ENCODE assay signal across 37 mouse cellular contexts in genomic region chr14:52332171-52332570, GRCm38 (mm10). TPM values are rescaled to one million over a fixed set of nuclear protein-coding genes. Genes with fewer than 3 reads are reported as not detected.
DNase-seq lines count a peak whose midpoint lies in the region; ATAC-seq and TF ChIP-seq lines count a peak whose summit lies in the region.
"Had no signal": no experiment of that assay in that cellular context is flagged by ENCODE, and none has a peak within 500 bp of the region (broad histone marks: within the 10 kb centered on the region; RNA-seq: fewer than 3 reads in every experiment).

No protein-coding gene starts in this region.

- no peak overlapping the region for H3K4me2 ChIP-seq in forebrain, embryonic 13.5 days
- H3K4me2 ChIP-seq in forebrain, postnatal 0 days (ENCODE audit: low read depth), result no peak overlapping the region
- no peak overlapping the region for H3K4me2 ChIP-seq in midbrain, embryonic 11.5 days
- no peak overlapping the region for H3K4me2 ChIP-seq in midbrain, embryonic 16.5 days (ENCODE audit: low read length)
- H3K4me2 ChIP-seq in hindbrain, postnatal 0 days (ENCODE audit: low read depth, low read length), result no peak overlapping the region
- H3K4me2 ChIP-seq: heart, embryonic 11.5 days; limb, embryonic 15.5 days; liver, embryonic 13.5 days had no signal

- H3K36me3 ChIP-seq in forebrain, embryonic 13.5 days (ENCODE audit: poor library complexity, severe bottlenecking), result no peaks in the 10 kb centered on the region
- no peaks in the 10 kb centered on the region for H3K36me3 ChIP-seq in forebrain, postnatal 0 days (ENCODE audit: insufficient read depth)
- no peaks in the 10 kb centered on the region for H3K36me3 ChIP-seq in midbrain, embryonic 11.5 days (ENCODE audit: control insufficient read depth, insufficient read depth, low read length)
- H3K36me3 ChIP-seq in midbrain, embryonic 16.5 days (ENCODE audit: control insufficient read depth, insufficient read depth, low read length), result no peaks in the 10 kb centered on the region
- no peaks in the 10 kb centered on the region for H3K36me3 ChIP-seq in hindbrain, postnatal 0 days (ENCODE audit: insufficient read depth, low read length)
- H3K36me3 ChIP-seq: limb, embryonic 10.5 days; limb, embryonic 15.5 days; liver, embryonic 13.5 days had no signal

- no peak overlapping the region for H3K9ac ChIP-seq in forebrain, embryonic 13.5 days
- H3K9ac ChIP-seq in forebrain, postnatal 0 days, result no peak overlapping the region
- H3K9ac ChIP-seq in midbrain, embryonic 11.5 days (ENCODE audit: low read length), result no peak overlapping the region
- no peak overlapping the region for H3K9ac ChIP-seq in midbrain, embryonic 16.5 days (ENCODE audit: low read depth, low read length)
- H3K9ac ChIP-seq in hindbrain, postnatal 0 days (replicated peaks; ENCODE audit: low read length), result no peak overlapping the region
- H3K9ac ChIP-seq: limb, embryonic 15.5 days; liver, embryonic 13.5 days had no signal

- H3K9me3 ChIP-seq in forebrain, embryonic 13.5 days (replicated peaks), result no peaks in the 10 kb centered on the region
- H3K9me3 ChIP-seq in forebrain, postnatal 0 days (ENCODE audit: low read length), result no peaks in the 10 kb centered on the region
- H3K9me3 ChIP-seq in midbrain, embryonic 11.5 days (ENCODE audit: control insufficient read depth, low read length), result no peaks in the 10 kb centered on the region
- no peaks in the 10 kb centered on the region for H3K9me3 ChIP-seq in midbrain, embryonic 16.5 days (replicated peaks; ENCODE audit: control insufficient read depth, low read length, poor library complexity, severe bottlenecking)
- H3K9me3 ChIP-seq in hindbrain, postnatal 0 days (ENCODE audit: low read length), result no peaks in the 10 kb centered on the region
- H3K9me3 ChIP-seq: limb, embryonic 10.5 days; limb, embryonic 15.5 days; liver, embryonic 13.5 days had no signal

- no peak for DNase-seq in forebrain, postnatal 0 days
- peak; percentile 87 for DNase-seq in midbrain, embryonic 11.5 days (ENCODE audit: low spot score, missing footprints)
- peak; percentile 84 for DNase-seq in R1 (ENCODE audit: low read depth, low spot score)
- no peak for DNase-seq in hindbrain, postnatal 0 days (ENCODE audit: low spot score)
- no peak for DNase-seq in ovary, adult 18-20 months (ENCODE audit: low spot score)
- DNase-seq: adrenal gland, adult 8-10 months; cerebellum, adult 2 months; cerebellum, postnatal 14 days; gastrocnemius, adult 2 months; gastrocnemius, postnatal 36 days; heart, adult 18-20 months; heart, postnatal 36 days; kidney, adult 11 months; kidney, postnatal 14 days; layer of hippocampus, adult 9-11 months; liver, embryonic 13.5 days; lung, adult 18-20 months; right cerebral cortex, postnatal 4 days; thymus, adult 18-20 months; thymus, postnatal 25 days had no signal

- peaks cover 39% of the 10 kb centered on the region for H3K4me1 ChIP-seq in forebrain, embryonic 13.5 days
- no peaks in the 10 kb centered on the region; the same call in 1 of the 2 replicates for H3K4me1 ChIP-seq in forebrain, postnatal 0 days (ENCODE audit: insufficient read depth)
- H3K4me1 ChIP-seq in midbrain, embryonic 11.5 days (ENCODE audit: control insufficient read depth, insufficient read depth, low read length), result peaks cover 27% of the 10 kb centered on the region
- H3K4me1 ChIP-seq in midbrain, embryonic 16.5 days (ENCODE audit: control insufficient read depth, insufficient read depth, low read length), result peaks cover 8% of the 10 kb centered on the region
- H3K4me1 ChIP-seq in hindbrain, postnatal 0 days (ENCODE audit: insufficient read depth, low read length), result no peaks in the 10 kb centered on the region
- H3K4me1 ChIP-seq: liver, embryonic 13.5 days had no signal

- no peak overlapping the region for H3K4me3 ChIP-seq in forebrain, embryonic 13.5 days
- H3K4me3 ChIP-seq in forebrain, postnatal 0 days (ENCODE audit: low read depth, low read length), result no peak overlapping the region
- H3K4me3 ChIP-seq in midbrain, embryonic 11.5 days (ENCODE audit: low read depth, low read length), result no peak overlapping the region
- H3K4me3 ChIP-seq in midbrain, embryonic 16.5 days (ENCODE audit: low read depth, low read length), result no peak overlapping the region
- no peak overlapping the region for H3K4me3 ChIP-seq in hindbrain, postnatal 0 days (ENCODE audit: low read length)
- H3K4me3 ChIP-seq: gastrocnemius, adult 2 months; limb, embryonic 10.5 days; limb, embryonic 15.5 days; liver, embryonic 13.5 days had no signal

- H3K27ac ChIP-seq in forebrain, embryonic 13.5 days, result peak overlapping the region; percentile 65; the same call in 1 of the 2 replicates
- H3K27ac ChIP-seq in forebrain, postnatal 0 days (ENCODE audit: low read depth, low read length), result no peak overlapping the region
- H3K27ac ChIP-seq in midbrain, embryonic 11.5 days (ENCODE audit: low read depth, low read length), result peak overlapping the region; percentile 62
- no peak overlapping the region for H3K27ac ChIP-seq in midbrain, embryonic 16.5 days (ENCODE audit: low read length)
- H3K27ac ChIP-seq in hindbrain, postnatal 0 days, result peak overlapping the region; percentile 59; the same call in 1 of the 2 replicates
- H3K27ac ChIP-seq: gastrocnemius, adult 2 months; limb, embryonic 10.5 days; limb, embryonic 15.5 days; liver, embryonic 13.5 days; stomach, postnatal 0 days had no signal

- ATAC-seq in forebrain, embryonic 13.5 days, result no peak
- ATAC-seq in forebrain, postnatal 0 days, result no peak
- ATAC-seq in midbrain, embryonic 11.5 days (ENCODE audit: low FRiP score), result no peak
- no peak for ATAC-seq in midbrain, embryonic 16.5 days
- no peak for ATAC-seq in hindbrain, postnatal 0 days
- ATAC-seq: CD4-positive, CD25-positive, alpha-beta regulatory T cell, adult 4 months; inflammation-experienced regulatory T-cells, adult 6 months; lung, postnatal 0 days had no signal

- TF ChIP-seq CTCF in forebrain, postnatal 0 days (IDR thresholded peaks at IDR 0.05; ENCODE audit: low read depth), result no peak
- no peak for TF ChIP-seq CTCF in hindbrain, postnatal 0 days (IDR thresholded peaks at IDR 0.05; ENCODE audit: low read depth)

- H3K27me3 ChIP-seq in forebrain, embryonic 13.5 days, result no peaks in the 10 kb centered on the region
- H3K27me3 ChIP-seq in forebrain, postnatal 0 days (ENCODE audit: insufficient read depth, low read length), result peaks cover 4% of the 10 kb centered on the region; the same call in 1 of the 2 replicates
- no peaks in the 10 kb centered on the region for H3K27me3 ChIP-seq in midbrain, embryonic 11.5 days (ENCODE audit: control insufficient read depth, insufficient read depth, low read length)
- H3K27me3 ChIP-seq in midbrain, embryonic 16.5 days (ENCODE audit: control insufficient read depth, insufficient read depth, low read depth, low read length), result no peaks in the 10 kb centered on the region
- no peaks in the 10 kb centered on the region for H3K27me3 ChIP-seq in hindbrain, postnatal 0 days (ENCODE audit: insufficient read depth, low read length)

- WGBS in forebrain, embryonic 13.5 days, result 25% methylated on average over 1 of the region's 3 CpGs
- WGBS in forebrain, postnatal 0 days, result 64% methylated on average over 1 of the region's 3 CpGs
- 22% methylated on average over 3 of the region's 3 CpGs for WGBS in midbrain, embryonic 11.5 days
- 50% methylated on average over 1 of the region's 3 CpGs for WGBS in midbrain, embryonic 16.5 days
- 58% methylated on average over 2 of the region's 3 CpGs for WGBS in hindbrain, postnatal 0 days

RNA-seq across cellular contexts. Expression of gene Sall2, which starts 3.6 kb away (rescaled TPM):
- polyA plus RNA-seq in forebrain, embryonic 13.5 days (2015; fragmentation: Nextera tagmentation; extraction: Ambion mirVana), result 38.2 and 47.4 TPM in 2 replicates
- 51.2 and 71.7 TPM in 2 replicates for total RNA-seq in forebrain, postnatal 0 days (2014; rRNA removed)
- 23.0 and 29.2 TPM in 2 replicates for polyA plus RNA-seq in forebrain, postnatal 0 days (2015; fragmentation: Nextera tagmentation; extraction: Ambion mirVana)
- polyA plus RNA-seq in midbrain, embryonic 11.5 days (2014; fragmentation: Nextera tagmentation; extraction: Ambion mirVana), result 57.4 and 65.1 TPM in 2 replicates
- 47.5 and 49.0 TPM in 2 replicates for polyA plus RNA-seq in midbrain, embryonic 16.5 days (2015; fragmentation: Nextera tagmentation; extraction: Ambion mirVana)
- 96.4 and 105 TPM in 2 replicates for total RNA-seq in hindbrain, postnatal 0 days (2014; rRNA removed)
- 30.4 and 31.3 TPM in 2 replicates for polyA plus RNA-seq in hindbrain, postnatal 0 days (2015; fragmentation: Nextera tagmentation; extraction: Ambion mirVana)

RNA-seq across cellular contexts. Expression of gene Olfr1513, which starts 24.0 kb away (rescaled TPM):
- polyA plus RNA-seq in forebrain, embryonic 13.5 days (2015; fragmentation: Nextera tagmentation; extraction: Ambion mirVana), result not detected in 2 replicates
- not detected in 2 replicates for total RNA-seq in forebrain, postnatal 0 days (2014; rRNA removed)
- polyA plus RNA-seq in forebrain, postnatal 0 days (2015; fragmentation: Nextera tagmentation; extraction: Ambion mirVana), result not detected in 2 replicates
- not detected in 2 replicates for polyA plus RNA-seq in midbrain, embryonic 11.5 days (2014; fragmentation: Nextera tagmentation; extraction: Ambion mirVana)
- polyA plus RNA-seq in midbrain, embryonic 16.5 days (2015; fragmentation: Nextera tagmentation; extraction: Ambion mirVana), result not detected in 2 replicates
- total RNA-seq in hindbrain, postnatal 0 days (2014; rRNA removed), result not detected in 2 replicates
- not detected in 2 replicates for polyA plus RNA-seq in hindbrain, postnatal 0 days (2015; fragmentation: Nextera tagmentation; extraction: Ambion mirVana)
- total RNA-seq: adrenal gland, adult 8-10 months; adrenal gland, postnatal 4 days; gastrocnemius, adult 2 months; gastrocnemius, postnatal 36 days; heart, adult 18-20 months; heart, postnatal 36 days; left cerebral cortex, postnatal 10 days; megakaryocyte progenitor cell, adult 5-6 weeks had no signal
- polyA plus RNA-seq: CD4-positive, CD25-positive, alpha-beta regulatory T cell, adult 4 months; cerebellum, adult 2 months; cortical plate, adult 2 months; embryonic facial prominence, embryonic 11.5 days; heart, embryonic 11.5 days; heart, embryonic 16.5 days; inflammation-experienced regulatory T-cells, adult 6 months; kidney, embryonic 14.5 days; limb, embryonic 10.5 days; limb, embryonic 15.5 days; liver, embryonic 13.5 days; lung, postnatal 0 days; spleen, adult 2 months; stomach, postnatal 0 days had no signal

RNA-seq across cellular contexts. Expression of gene Mettl3, which starts 27.2 kb away (rescaled TPM):
- 55.3 and 55.6 TPM in 2 replicates for polyA plus RNA-seq in forebrain, embryonic 13.5 days (2015; fragmentation: Nextera tagmentation; extraction: Ambion mirVana)
- total RNA-seq in forebrain, postnatal 0 days (2014; rRNA removed), result 22.7 and 25.6 TPM in 2 replicates
- 16.9 and 24.0 TPM in 2 replicates for polyA plus RNA-seq in forebrain, postnatal 0 days (2015; fragmentation: Nextera tagmentation; extraction: Ambion mirVana)
- 48.2 and 52.2 TPM in 2 replicates for polyA plus RNA-seq in midbrain, embryonic 11.5 days (2014; fragmentation: Nextera tagmentation; extraction: Ambion mirVana)
- 46.9 and 48.1 TPM in 2 replicates for polyA plus RNA-seq in midbrain, embryonic 16.5 days (2015; fragmentation: Nextera tagmentation; extraction: Ambion mirVana)
- total RNA-seq in hindbrain, postnatal 0 days (2014; rRNA removed), result 19.9 and 22.5 TPM in 2 replicates
- polyA plus RNA-seq in hindbrain, postnatal 0 days (2015; fragmentation: Nextera tagmentation; extraction: Ambion mirVana), result 23.2 and 23.6 TPM in 2 replicates

RNA-seq across cellular contexts. Expression of gene Olfr1512, which starts 46.8 kb away (rescaled TPM):
- polyA plus RNA-seq in forebrain, embryonic 13.5 days (2015; fragmentation: Nextera tagmentation; extraction: Ambion mirVana), result not detected in 2 replicates
- total RNA-seq in forebrain, postnatal 0 days (2014; rRNA removed), result not detected in 2 replicates
- polyA plus RNA-seq in forebrain, postnatal 0 days (2015; fragmentation: Nextera tagmentation; extraction: Ambion mirVana), result not detected in 2 replicates
- polyA plus RNA-seq in midbrain, embryonic 11.5 days (2014; fragmentation: Nextera tagmentation; extraction: Ambion mirVana), result not detected in 2 replicates
- polyA plus RNA-seq in midbrain, embryonic 16.5 days (2015; fragmentation: Nextera tagmentation; extraction: Ambion mirVana), result 0.11 TPM in 1 of 2 replicates, not detected in the other
- not detected in 2 replicates for total RNA-seq in hindbrain, postnatal 0 days (2014; rRNA removed)
- polyA plus RNA-seq in hindbrain, postnatal 0 days (2015; fragmentation: Nextera tagmentation; extraction: Ambion mirVana), result not detected in 2 replicates
- total RNA-seq: adrenal gland, adult 8-10 months; adrenal gland, postnatal 4 days; gastrocnemius, adult 2 months; gastrocnemius, postnatal 36 days; heart, adult 18-20 months; heart, postnatal 36 days; left cerebral cortex, postnatal 10 days; megakaryocyte progenitor cell, adult 5-6 weeks had no signal
- polyA plus RNA-seq: CD4-positive, CD25-positive, alpha-beta regulatory T cell, adult 4 months; cerebellum, adult 2 months; cortical plate, adult 2 months; embryonic facial prominence, embryonic 11.5 days; heart, embryonic 11.5 days; heart, embryonic 16.5 days; inflammation-experienced regulatory T-cells, adult 6 months; kidney, embryonic 14.5 days; limb, embryonic 10.5 days; limb, embryonic 15.5 days; liver, embryonic 13.5 days; lung, postnatal 0 days; spleen, adult 2 months; stomach, postnatal 0 days had no signal

RNA-seq across cellular contexts. Expression of gene Rab2b, which starts 52.8 kb away (rescaled TPM):
- polyA plus RNA-seq in forebrain, embryonic 13.5 days (2015; fragmentation: Nextera tagmentation; extraction: Ambion mirVana), result 33.7 and 37.6 TPM in 2 replicates
- total RNA-seq in forebrain, postnatal 0 days (2014; rRNA removed), result 43.3 and 55.0 TPM in 2 replicates
- polyA plus RNA-seq in forebrain, postnatal 0 days (2015; fragmentation: Nextera tagmentation; extraction: Ambion mirVana), result 36.5 and 46.2 TPM in 2 replicates
- 39.1 and 41.9 TPM in 2 replicates for polyA plus RNA-seq in midbrain, embryonic 11.5 days (2014; fragmentation: Nextera tagmentation; extraction: Ambion mirVana)
- 62.5 and 65.9 TPM in 2 replicates for polyA plus RNA-seq in midbrain, embryonic 16.5 days (2015; fragmentation: Nextera tagmentation; extraction: Ambion mirVana)
- total RNA-seq in hindbrain, postnatal 0 days (2014; rRNA removed), result 43.9 and 45.5 TPM in 2 replicates
- polyA plus RNA-seq in hindbrain, postnatal 0 days (2015; fragmentation: Nextera tagmentation; extraction: Ambion mirVana), result 38.8 and 48.5 TPM in 2 replicates

Comparison
In these comparisons a context has a peak if more than half of its experiments do, and no peak if none do; other contexts are left out.
1. H3K27ac ChIP-seq: peak in forebrain, embryonic 13.5 days (single experiment), midbrain, embryonic 11.5 days (single experiment) and hindbrain, postnatal 0 days (single experiment); none in forebrain, postnatal 0 days (single experiment) and midbrain, embryonic 16.5 days (single experiment).
2. DNase-seq: peak in midbrain, embryonic 11.5 days (single experiment) and R1 (single experiment); none in forebrain, postnatal 0 days (single experiment), hindbrain, postnatal 0 days (single experiment) and ovary, adult 18-20 months (single experiment).